Mouse (Mus musculus): ENCODE measurements around the gene Glb1l3. TPM values are rescaled to one million over a fixed set of nuclear protein-coding genes. Genes with fewer than 3 reads are reported as not detected.
"Not testable (repeated sequence)": the region's sequence is repeated elsewhere in the genome, so short reads cannot be mapped to it uniquely, and the experiment has no call there.

Gene Glb1l3
- not detected in 2 replicates for polyA plus RNA-seq (2016; fragmentation: Nextera tagmentation; extraction: Ambion mirVana)

DNA sequence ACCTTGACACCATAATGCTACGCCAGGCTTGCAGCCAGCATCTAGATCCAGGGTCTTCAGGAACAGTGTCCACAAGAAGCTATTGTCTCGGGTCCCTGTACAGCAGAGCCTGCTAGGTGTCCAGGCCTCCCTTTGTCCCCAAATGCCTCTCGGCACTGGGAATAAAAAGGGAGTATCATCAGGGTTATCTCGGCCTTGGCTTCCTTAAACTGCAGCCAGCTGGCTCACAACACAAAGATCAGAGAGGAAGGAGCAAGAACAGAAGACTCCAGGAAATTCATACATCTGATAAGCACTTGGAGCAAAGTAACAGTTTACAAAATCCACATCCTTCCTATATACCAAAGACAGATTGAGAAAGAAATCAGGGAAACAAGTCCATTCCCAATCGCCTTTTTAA is at the start of gene Glb1l3:
Gene Glb1l3 (minus strand): TSS at position 140 of the 400 bp plus-strand sequence.
- Histone ChIP-seq H3K4me1 (no peaks in the 10 kb centered on the region), H3K36me3 (replicated peaks) (no peaks in the 10 kb centered on the region), H3K4me3 (no peak within 1 kb of the TSS), H3K27ac (replicated peaks) (no peak within 1 kb of the TSS), H3K27me3 (replicated peaks; ENCODE audit: low read depth, poor library complexity, severe bottlenecking) (no peaks in the 10 kb centered on the region), H3K9me3 (no peaks in the 10 kb centered on the region)
- 79% methylated on average over 5 of the region's 5 CpGs for WGBS
- DNase-seq (ENCODE audit: low spot score): no peak

DNA sequence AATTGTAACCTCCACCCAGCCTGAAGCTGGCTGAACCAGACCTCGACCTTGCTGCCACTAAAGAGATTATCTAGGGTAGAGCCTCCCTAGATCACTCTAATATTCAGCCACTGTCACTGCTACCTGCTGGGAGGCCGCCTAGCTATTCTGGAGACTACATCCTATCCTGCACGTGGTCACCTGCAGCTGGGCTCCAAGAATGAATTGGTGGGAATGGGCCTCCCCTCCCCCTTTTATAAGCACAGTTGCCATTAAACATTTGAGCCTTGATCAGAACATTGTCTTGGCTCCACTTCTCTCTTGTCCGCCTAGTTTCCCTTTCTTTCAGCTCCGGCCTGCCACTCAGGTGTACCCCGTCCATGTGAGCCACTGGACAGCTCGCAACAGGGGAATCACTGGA is 9.2 kb upstream of the Glb1l3 start:
- 79% methylated on average over 7 of the region's 7 CpGs for WGBS
- H3K27me3 ChIP-seq (replicated peaks; ENCODE audit: low read depth, poor library complexity, severe bottlenecking); H3K4me1 ChIP-seq; H3K36me3 ChIP-seq (replicated peaks); H3K4me3 ChIP-seq; H3K27ac ChIP-seq (replicated peaks); H3K9me3 ChIP-seq; DNase-seq (ENCODE audit: low spot score): not testable (repeated sequence)

GRCm38 (mm10) chr9:26831089-26831488 is 29.6 kb downstream of the Glb1l3 start:
- H3K27ac ChIP-seq (replicated peaks): no peak overlapping the region
- no peak overlapping the region for H3K4me3 ChIP-seq
- 88% methylated on average over 3 of the region's 3 CpGs for WGBS
- no peaks in the 10 kb centered on the region for H3K4me1 ChIP-seq
- no peaks in the 10 kb centered on the region for H3K36me3 ChIP-seq (replicated peaks)
- no peaks in the 10 kb centered on the region for H3K27me3 ChIP-seq (replicated peaks; ENCODE audit: low read depth, poor library complexity, severe bottlenecking)
- no peak for DNase-seq (ENCODE audit: low spot score)
- H3K9me3 ChIP-seq: no peaks in the 10 kb centered on the region

GRCm38 (mm10) chr9:26819942-26820341 is 40.7 kb downstream of the Glb1l3 start:
- H3K27me3 ChIP-seq (replicated peaks; ENCODE audit: low read depth, poor library complexity, severe bottlenecking): no peaks in the 10 kb centered on the region
- no peaks in the 10 kb centered on the region for H3K9me3 ChIP-seq
- no peak overlapping the region for H3K27ac ChIP-seq (replicated peaks)
- no peak overlapping the region for H3K4me3 ChIP-seq
- DNase-seq (ENCODE audit: low spot score): no peak
- H3K36me3 ChIP-seq (replicated peaks): no peaks in the 10 kb centered on the region
- WGBS: 88% methylated on average over 1 of the region's 1 CpGs
- no peaks in the 10 kb centered on the region for H3K4me1 ChIP-seq

- WGBS: 79% methylated on average over 2 of the region's 2 CpGs
Measured at GRCm38 (mm10) chr9:26808735-26809134, 52.0 kb downstream of the Glb1l3 start.

GRCm38 (mm10) chr9:26805935-26806666 is 54.6 kb downstream of the Glb1l3 start, which contains the start of gene Glb1l2:
Glb1l2 (minus strand) TSS chr9:26806468.
- H3K9me3 ChIP-seq: no peaks in the 10 kb centered on the region
- peak within 1 kb of the TSS; percentile 66 for H3K4me3 ChIP-seq
- no peaks in the 10 kb centered on the region for H3K36me3 ChIP-seq (replicated peaks)
- H3K27me3 ChIP-seq (replicated peaks; ENCODE audit: low read depth, poor library complexity, severe bottlenecking): no peaks in the 10 kb centered on the region
- 2% methylated on average over 33 of the region's 33 CpGs for WGBS
- H3K4me1 ChIP-seq: 0 out of 2 replicates have a peak, but pooled peaks cover 8% of the 10 kb centered on the region
- peak; percentile 98 for DNase-seq (ENCODE audit: low spot score)
- peak within 1 kb of the TSS; percentile 79 for H3K27ac ChIP-seq (replicated peaks)

More at GRCm38 (mm10) chr9:26808735-26809134, 52.0 kb downstream of the Glb1l3 start:
- no peaks in the 10 kb centered on the region for H3K36me3 ChIP-seq (replicated peaks)
- H3K27ac ChIP-seq (replicated peaks): no peak overlapping the region
- no peak for DNase-seq (ENCODE audit: low spot score)
- no peaks in the 10 kb centered on the region for H3K27me3 ChIP-seq (replicated peaks; ENCODE audit: low read depth, poor library complexity, severe bottlenecking)
- no peak overlapping the region for H3K4me3 ChIP-seq
- H3K4me1 ChIP-seq: 0 out of 2 replicates have a peak, but pooled peaks cover 8% of the 10 kb centered on the region
- H3K9me3 ChIP-seq: no peaks in the 10 kb centered on the region

DNA sequence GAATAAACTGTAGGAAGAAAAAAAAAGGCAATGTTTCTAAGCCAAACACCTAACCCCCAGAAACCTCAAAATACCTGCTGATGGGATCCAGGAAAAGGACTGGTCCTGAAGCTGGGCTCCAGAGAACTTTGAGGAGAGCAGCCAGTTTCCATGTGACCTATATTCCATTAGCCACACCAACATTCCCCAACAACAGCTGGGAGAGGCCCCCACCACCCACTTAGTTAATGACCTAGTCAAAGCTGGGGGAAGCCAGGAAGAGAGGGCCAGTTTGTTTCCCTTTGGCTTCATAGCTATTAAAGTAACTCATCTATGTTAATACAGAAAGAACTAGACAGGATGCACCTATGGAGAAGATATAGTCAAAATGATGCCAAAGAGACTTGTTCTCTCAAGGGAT is 56.4 kb downstream of the Glb1l3 start:
- H3K4me3 ChIP-seq: no peak overlapping the region
- H3K36me3 ChIP-seq (replicated peaks): no peaks in the 10 kb centered on the region
- DNase-seq (ENCODE audit: low spot score): no peak
- H3K27ac ChIP-seq (replicated peaks): no peak overlapping the region
- H3K9me3 ChIP-seq: no peaks in the 10 kb centered on the region
- H3K4me1 ChIP-seq: 0 out of 2 replicates have a peak, but pooled peaks cover 8% of the 10 kb centered on the region
- H3K27me3 ChIP-seq (replicated peaks; ENCODE audit: low read depth, poor library complexity, severe bottlenecking): no peaks in the 10 kb centered on the region

- Histone ChIP-seq H3K27ac (replicated peaks) (no peak overlapping the region), H3K36me3 (replicated peaks) (no peaks in the 10 kb centered on the region), H3K9me3 (no peaks in the 10 kb centered on the region), H3K4me1 (0 out of 2 replicates have a peak, but pooled peaks cover 3% of the 10 kb centered on the region), H3K27me3 (replicated peaks; ENCODE audit: low read depth, poor library complexity, severe bottlenecking) (no peaks in the 10 kb centered on the region), H3K4me3 (no peak overlapping the region)
- 89% methylated on average over 2 of the region's 2 CpGs for WGBS
- no peak for DNase-seq (ENCODE audit: low spot score)
Measured at GRCm38 (mm10) chr9:26800357-26800756, 60.3 kb downstream of the Glb1l3 start.

DNA sequence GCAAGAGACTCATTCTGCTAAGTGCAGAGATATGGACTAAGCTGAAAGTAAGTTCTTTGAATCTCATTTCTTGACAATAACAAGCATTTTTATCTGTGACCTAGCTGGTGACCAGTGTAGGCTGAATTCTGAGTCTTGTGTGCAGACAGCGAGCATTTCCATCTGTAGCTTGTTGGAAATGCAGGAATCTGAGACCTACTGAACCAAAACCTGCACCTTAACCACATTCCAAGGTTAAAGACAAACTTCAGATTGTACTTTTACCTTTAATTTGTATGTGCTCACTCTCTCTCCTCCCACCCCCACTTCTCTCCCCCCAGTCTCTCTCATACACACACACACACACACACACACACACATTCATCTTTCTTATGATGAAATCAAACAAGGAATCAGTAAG is 62.0 kb downstream of the Glb1l3 start:
- Histone ChIP-seq H3K27me3 (replicated peaks; ENCODE audit: low read depth, poor library complexity, severe bottlenecking) (no peaks in the 10 kb centered on the region), H3K4me1 (no peaks in the 10 kb centered on the region), H3K36me3 (replicated peaks) (no peaks in the 10 kb centered on the region), H3K27ac (replicated peaks) (no peak overlapping the region), H3K9me3 (no peaks in the 10 kb centered on the region), H3K4me3 (no peak overlapping the region)
- DNase-seq (ENCODE audit: low spot score): no peak
- WGBS: 78% methylated on average over 1 of the region's 1 CpGs

GRCm38 (mm10) chr9:26798205-26798604 is 62.5 kb downstream of the Glb1l3 start:
- no peak overlapping the region for H3K4me3 ChIP-seq

DNA sequence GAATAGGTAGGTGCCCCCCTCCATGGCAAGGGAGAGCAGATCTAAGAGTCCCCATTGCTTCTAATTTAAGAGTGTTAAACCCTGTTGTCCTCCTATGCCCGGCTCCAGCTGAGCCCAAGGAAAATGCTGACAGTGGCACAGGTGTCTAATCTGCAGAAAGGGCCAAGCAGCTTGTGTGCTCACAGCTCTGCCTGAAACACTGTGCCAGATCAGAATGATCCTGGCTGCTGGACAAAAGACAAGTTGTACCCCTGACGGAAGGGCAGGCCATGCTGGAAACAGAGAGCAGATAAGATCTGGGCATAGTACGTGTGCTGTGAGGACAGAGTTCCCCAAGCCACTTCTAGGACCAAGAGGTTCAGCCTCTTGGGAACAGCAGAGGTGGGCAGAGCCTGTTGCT is 67.9 kb downstream of the Glb1l3 start:
- H3K36me3 ChIP-seq (replicated peaks): no peaks in the 10 kb centered on the region
- H3K4me3 ChIP-seq: no peak overlapping the region
- DNase-seq (ENCODE audit: low spot score): no peak
- no peaks in the 10 kb centered on the region for H3K27me3 ChIP-seq (replicated peaks; ENCODE audit: low read depth, poor library complexity, severe bottlenecking)
- no peaks in the 10 kb centered on the region for H3K4me1 ChIP-seq
- H3K9me3 ChIP-seq: no peaks in the 10 kb centered on the region
- no peak overlapping the region for H3K27ac ChIP-seq (replicated peaks)
- WGBS: 75% methylated on average over 3 of the region's 3 CpGs

More at GRCm38 (mm10) chr9:26798205-26798604, 62.5 kb downstream of the Glb1l3 start:
- Histone ChIP-seq H3K27me3 (replicated peaks; ENCODE audit: low read depth, poor library complexity, severe bottlenecking) (no peaks in the 10 kb centered on the region), H3K36me3 (replicated peaks) (no peaks in the 10 kb centered on the region), H3K4me1 (no peaks in the 10 kb centered on the region), H3K27ac (replicated peaks) (no peak overlapping the region), H3K9me3 (no peaks in the 10 kb centered on the region)
- no peak for DNase-seq (ENCODE audit: low spot score)
- 84% methylated on average over 3 of the region's 3 CpGs for WGBS

DNA sequence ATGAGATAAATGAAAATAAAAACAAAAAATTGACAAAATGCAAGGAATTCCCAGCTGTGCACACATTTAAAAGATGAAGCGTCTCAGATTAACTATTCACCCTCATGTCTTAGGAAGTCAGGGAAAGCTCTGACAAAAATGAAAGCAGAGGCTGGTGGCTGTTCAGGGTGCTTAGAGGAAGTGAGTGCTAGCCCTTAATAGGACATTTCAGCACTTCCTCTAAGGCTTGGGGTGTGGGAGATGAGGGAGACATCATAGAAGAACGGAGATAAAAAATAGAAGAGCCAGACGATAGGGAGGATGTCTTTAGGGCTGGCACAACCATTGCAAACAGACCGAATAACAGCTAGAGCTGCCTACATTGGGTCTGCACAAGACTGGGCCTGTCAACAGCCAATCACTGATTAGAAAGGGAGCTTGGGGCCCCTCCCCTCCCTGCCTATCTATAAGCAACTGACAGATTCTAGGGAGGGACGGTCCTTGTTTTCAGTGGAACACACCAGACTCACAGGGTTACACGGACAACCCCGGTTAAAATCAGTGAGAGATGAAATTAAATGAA is 77.2 kb downstream of the Glb1l3 start:
- no peaks in the 10 kb centered on the region for H3K9me3 ChIP-seq
- 65% methylated on average over 7 of the region's 7 CpGs for WGBS
- no peak overlapping the region for H3K4me3 ChIP-seq
- H3K27ac ChIP-seq (replicated peaks): no peak overlapping the region
- no peaks in the 10 kb centered on the region for H3K4me1 ChIP-seq
- H3K27me3 ChIP-seq (replicated peaks; ENCODE audit: low read depth, poor library complexity, severe bottlenecking): no peaks in the 10 kb centered on the region
- no peaks in the 10 kb centered on the region for H3K36me3 ChIP-seq (replicated peaks)
- no peak for DNase-seq (ENCODE audit: low spot score)

GRCm38 (mm10) chr9:26778421-26778820 is 82.3 kb downstream of the Glb1l3 start:
- no peak for DNase-seq (ENCODE audit: low spot score)
- WGBS: 88% methylated on average over 7 of the region's 7 CpGs

More at GRCm38 (mm10) chr9:26778421-26778820, 82.3 kb downstream of the Glb1l3 start:
- Histone ChIP-seq H3K27me3 (replicated peaks; ENCODE audit: low read depth, poor library complexity, severe bottlenecking) (no peaks in the 10 kb centered on the region), H3K9me3 (no peaks in the 10 kb centered on the region), H3K4me3 (no peak overlapping the region), H3K27ac (replicated peaks) (no peak overlapping the region), H3K4me1 (no peaks in the 10 kb centered on the region), H3K36me3 (replicated peaks) (no peaks in the 10 kb centered on the region)
